Mouse (Mus musculus): ENCODE results near the gene Faap24. TPM values are rescaled to one million over a fixed set of nuclear protein-coding genes. Genes with fewer than 3 reads are reported as not detected.

Gene Faap24
- polyA plus RNA-seq (2014; fragmentation: Nextera tagmentation; extraction: Ambion mirVana), result 18.1 and 21.3 TPM in 2 replicates

GRCm38 (mm10) chr7:35396542-35397168, at the start of gene Faap24, which contains the start of gene Cep89:
Gene Faap24 (minus strand): TSS chr7:35396836.
Gene Cep89 (plus strand): TSS chr7:35397035.
- Histone ChIP-seq H3K27ac (ENCODE audit: low read depth) (no peak within 1 kb of the TSS; the same call in 1 of the 2 replicates), H3K27me3 (replicated peaks; ENCODE audit: control insufficient read depth, insufficient read depth, low read length) (no peaks in the 10 kb centered on the region), H3K4me1 (replicated peaks; ENCODE audit: control insufficient read depth, insufficient read depth, low read length) (peaks cover 18% of the 10 kb centered on the region), H3K4me2 (ENCODE audit: low read length) (peak within 1 kb of the TSS; percentile 91), H3K4me3 (ENCODE audit: low read depth, low read length) (peak within 1 kb of the TSS; percentile 65), H3K9ac (ENCODE audit: low read length) (peak within 1 kb of the TSS; percentile 66), H3K9me3 (ENCODE audit: control insufficient read depth, low read length) (no peaks in the 10 kb centered on the region), H3K36me3 (ENCODE audit: control insufficient read depth, insufficient read depth, low read length) (peaks cover 38% of the 10 kb centered on the region)
- under 1% methylated on average over 28 of the region's 28 CpGs for WGBS
- peak; percentile 100 for DNase-seq (ENCODE audit: low spot score)
- peak; percentile 96 for ATAC-seq (replicated peaks; ENCODE audit: low FRiP score, low TSS enrichment, low read depth)

- 83% methylated on average over 9 of the region's 9 CpGs for WGBS
- Histone ChIP-seq H3K4me1 (replicated peaks; ENCODE audit: control insufficient read depth, insufficient read depth, low read length) (no peaks in the 10 kb centered on the region), H3K9me3 (ENCODE audit: control insufficient read depth, low read length) (no peaks in the 10 kb centered on the region), H3K27me3 (replicated peaks; ENCODE audit: control insufficient read depth, insufficient read depth, low read length) (no peaks in the 10 kb centered on the region), H3K4me2 (ENCODE audit: low read length) (no peak overlapping the region), H3K4me3 (ENCODE audit: low read depth, low read length) (no peak overlapping the region), H3K36me3 (ENCODE audit: control insufficient read depth, insufficient read depth, low read length) (peaks cover 88% of the 10 kb centered on the region), H3K27ac (ENCODE audit: low read depth) (no peak overlapping the region), H3K9ac (ENCODE audit: low read length) (no peak overlapping the region)
- ATAC-seq (replicated peaks; ENCODE audit: low FRiP score, low TSS enrichment, low read depth), result no peak
- no peak for DNase-seq (ENCODE audit: low spot score)
Observed at GRCm38 (mm10) chr7:35435266-35435665, 38.6 kb upstream of the Faap24 start.

- Histone ChIP-seq H3K4me1 (replicated peaks; ENCODE audit: control insufficient read depth, insufficient read depth, low read length) (no peaks in the 10 kb centered on the region), H3K27ac (ENCODE audit: low read depth) (no peak overlapping the region), H3K4me3 (ENCODE audit: low read depth, low read length) (no peak overlapping the region), H3K9me3 (ENCODE audit: control insufficient read depth, low read length) (no peaks in the 10 kb centered on the region), H3K27me3 (replicated peaks; ENCODE audit: control insufficient read depth, insufficient read depth, low read length) (no peaks in the 10 kb centered on the region), H3K36me3 (ENCODE audit: control insufficient read depth, insufficient read depth, low read length) (peaks cover 86% of the 10 kb centered on the region), H3K9ac (ENCODE audit: low read length) (no peak overlapping the region), H3K4me2 (ENCODE audit: low read length) (no peak overlapping the region)
- 90% methylated on average over 10 of the region's 10 CpGs for WGBS
- DNase-seq (ENCODE audit: low spot score), result no peak
- no peak for ATAC-seq (replicated peaks; ENCODE audit: low FRiP score, low TSS enrichment, low read depth)
Observed at GRCm38 (mm10) chr7:35428146-35428545, 31.5 kb upstream of the Faap24 start.

- H3K36me3 ChIP-seq (ENCODE audit: control insufficient read depth, insufficient read depth, low read length), result peaks cover 85% of the 10 kb centered on the region
- H3K9me3 ChIP-seq (ENCODE audit: control insufficient read depth, low read length), result no peaks in the 10 kb centered on the region
- no peaks in the 10 kb centered on the region for H3K4me1 ChIP-seq (replicated peaks; ENCODE audit: control insufficient read depth, insufficient read depth, low read length)
- H3K27ac ChIP-seq (ENCODE audit: low read depth), result no peak overlapping the region
- no peak overlapping the region for H3K4me2 ChIP-seq (ENCODE audit: low read length)
- DNase-seq (ENCODE audit: low spot score) (no peak), ATAC-seq (replicated peaks; ENCODE audit: low FRiP score, low TSS enrichment, low read depth) (no peak)
- 91% methylated on average over 10 of the region's 10 CpGs for WGBS
- H3K9ac ChIP-seq (ENCODE audit: low read length), result no peak overlapping the region
- H3K27me3 ChIP-seq (replicated peaks; ENCODE audit: control insufficient read depth, insufficient read depth, low read length), result no peaks in the 10 kb centered on the region
- H3K4me3 ChIP-seq (ENCODE audit: low read depth, low read length), result no peak overlapping the region
Observed at GRCm38 (mm10) chr7:35423071-35423470, 26.4 kb upstream of the Faap24 start.

- H3K4me2 ChIP-seq (ENCODE audit: low read length), result 0 out of 2 replicates have a peak overlapping the region, but pooled peaks have one; percentile 0
- no peak overlapping the region for H3K9ac ChIP-seq (ENCODE audit: low read length)
- DNase-seq (ENCODE audit: low spot score) (no peak), ATAC-seq (replicated peaks; ENCODE audit: low FRiP score, low TSS enrichment, low read depth) (no peak)
- H3K36me3 ChIP-seq (ENCODE audit: control insufficient read depth, insufficient read depth, low read length), result peaks cover 47% of the 10 kb centered on the region
- no peaks in the 10 kb centered on the region for H3K9me3 ChIP-seq (ENCODE audit: control insufficient read depth, low read length)
- H3K27me3 ChIP-seq (replicated peaks; ENCODE audit: control insufficient read depth, insufficient read depth, low read length), result no peaks in the 10 kb centered on the region
- peaks cover 2% of the 10 kb centered on the region; the same call in 1 of the 2 replicates for H3K4me1 ChIP-seq (replicated peaks; ENCODE audit: control insufficient read depth, insufficient read depth, low read length)
- no peak overlapping the region for H3K4me3 ChIP-seq (ENCODE audit: low read depth, low read length)
- 75% methylated on average over 5 of the region's 5 CpGs for WGBS
- peak overlapping the region; percentile 24; the same call in 1 of the 2 replicates for H3K27ac ChIP-seq (ENCODE audit: low read depth)
Observed at GRCm38 (mm10) chr7:35416654-35416948, 20.0 kb upstream of the Faap24 start.

GRCm38 (mm10) chr7:35415801-35416653, 19.4 kb upstream of the Faap24 start:
- H3K27me3 ChIP-seq (replicated peaks; ENCODE audit: control insufficient read depth, insufficient read depth, low read length), result no peaks in the 10 kb centered on the region
- H3K4me3 ChIP-seq (ENCODE audit: low read depth, low read length), result no peak overlapping the region
- 66% methylated on average over 9 of the region's 9 CpGs for WGBS
- H3K36me3 ChIP-seq (ENCODE audit: control insufficient read depth, insufficient read depth, low read length), result peaks cover 47% of the 10 kb centered on the region
- H3K9me3 ChIP-seq (ENCODE audit: control insufficient read depth, low read length), result no peaks in the 10 kb centered on the region
- ATAC-seq (replicated peaks; ENCODE audit: low FRiP score, low TSS enrichment, low read depth), result peak; percentile 88
- H3K9ac ChIP-seq (ENCODE audit: low read length), result no peak overlapping the region
- peak overlapping the region; percentile 0; the same call in 1 of the 2 replicates for H3K4me2 ChIP-seq (ENCODE audit: low read length)
- peaks cover 2% of the 10 kb centered on the region; the same call in 1 of the 2 replicates for H3K4me1 ChIP-seq (replicated peaks; ENCODE audit: control insufficient read depth, insufficient read depth, low read length)
- peak overlapping the region; percentile 24 for H3K27ac ChIP-seq (ENCODE audit: low read depth)
- DNase-seq (ENCODE audit: low spot score), result peak; percentile 63

- ATAC-seq (replicated peaks; ENCODE audit: low FRiP score, low TSS enrichment, low read depth) (no peak), DNase-seq (ENCODE audit: low spot score) (no peak)
- H3K36me3 ChIP-seq (ENCODE audit: control insufficient read depth, insufficient read depth, low read length), result peaks cover 47% of the 10 kb centered on the region
- H3K4me1 ChIP-seq (replicated peaks; ENCODE audit: control insufficient read depth, insufficient read depth, low read length), result peaks cover 2% of the 10 kb centered on the region; the same call in 1 of the 2 replicates
- H3K4me2 ChIP-seq (ENCODE audit: low read length), result no peak overlapping the region
- H3K27me3 ChIP-seq (replicated peaks; ENCODE audit: control insufficient read depth, insufficient read depth, low read length), result no peaks in the 10 kb centered on the region
- WGBS, result 57% methylated on average over 5 of the region's 5 CpGs
- no peaks in the 10 kb centered on the region for H3K9me3 ChIP-seq (ENCODE audit: control insufficient read depth, low read length)
- H3K27ac ChIP-seq (ENCODE audit: low read depth), result no peak overlapping the region
- no peak overlapping the region for H3K9ac ChIP-seq (ENCODE audit: low read length)
- H3K4me3 ChIP-seq (ENCODE audit: low read depth, low read length), result no peak overlapping the region
Observed at GRCm38 (mm10) chr7:35415226-35415625, 18.6 kb upstream of the Faap24 start.

GRCm38 (mm10) chr7:35401169-35401568, 4.5 kb upstream of the Faap24 start:
- Histone ChIP-seq H3K4me1 (replicated peaks; ENCODE audit: control insufficient read depth, insufficient read depth, low read length) (peaks cover 10% of the 10 kb centered on the region), H3K27me3 (replicated peaks; ENCODE audit: control insufficient read depth, insufficient read depth, low read length) (no peaks in the 10 kb centered on the region), H3K27ac (ENCODE audit: low read depth) (no peak overlapping the region), H3K36me3 (ENCODE audit: control insufficient read depth, insufficient read depth, low read length) (peaks cover 69% of the 10 kb centered on the region), H3K4me2 (ENCODE audit: low read length) (no peak overlapping the region), H3K9ac (ENCODE audit: low read length) (no peak overlapping the region), H3K4me3 (ENCODE audit: low read depth, low read length) (no peak overlapping the region), H3K9me3 (ENCODE audit: control insufficient read depth, low read length) (no peaks in the 10 kb centered on the region)
- DNase-seq (ENCODE audit: low spot score), result no peak
- WGBS, result 84% methylated on average over 4 of the region's 4 CpGs
- no peak for ATAC-seq (replicated peaks; ENCODE audit: low FRiP score, low TSS enrichment, low read depth)
